Mouse (Mus musculus): ENCODE results near the gene Ctse. TPM values are rescaled to one million over a fixed set of nuclear protein-coding genes. Genes with fewer than 3 reads are reported as not detected.

The Ctse gene
- total and polyA plus RNA-seq, 3 experiments: 1.4 to 11.6 (median 1.7) TPM

DNA sequence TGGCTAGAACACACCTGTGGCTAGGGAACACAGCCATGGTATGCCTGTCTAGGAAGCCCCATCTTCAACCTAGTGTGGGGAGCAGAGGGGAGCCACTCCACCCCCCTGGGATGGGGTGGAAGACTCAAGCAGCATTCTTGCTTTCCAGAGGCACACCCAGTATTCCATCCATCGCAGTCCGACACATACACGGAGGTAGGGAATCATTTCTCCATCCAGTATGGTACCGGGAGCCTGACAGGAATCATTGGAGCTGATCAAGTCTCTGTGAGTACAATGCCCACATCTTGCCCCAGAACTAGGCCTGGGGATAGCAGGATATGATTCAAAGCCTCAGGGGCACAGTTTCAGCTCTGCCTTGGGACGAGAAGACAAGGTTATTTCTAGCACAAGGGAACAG is 26.0 kb downstream of the Ctse start:
- H3K9me3 ChIP-seq (replicated peaks; ENCODE audit: low read length): no peaks in the 10 kb centered on the region
- no peak overlapping the region for H3K9ac ChIP-seq (ENCODE audit: insufficient read depth, low read depth)
- H3K4me2 ChIP-seq (ENCODE audit: insufficient read depth, low read depth, poor library complexity, severe bottlenecking): no peak overlapping the region
- no peak for DNase-seq (ENCODE audit: extremely low read depth)
- dilution Hi-C loops (cut with MboI; ENCODE audit: extremely low pct_ligation_motif_present, extremely low pct_unique_long_range_greater_than_20kb, low sequenced_read_pairs): no loop called here
- 0 out of 4 replicates have a peak, but pooled peaks cover 0 to 4% of the 10 kb centered on the region in 2 experiments for H3K4me1 ChIP-seq (ENCODE audit: control insufficient read depth in 1 of 2, insufficient read depth in 2 of 2)
- in situ Hi-C loops (cut with MboI; ENCODE audit: low pct_ligation_motif_present, low pct_unique_long_range_greater_than_20kb, low sequenced_read_pairs): loop anchor here (5.0 kb wide), 1 partner anchor 83 kb away; no protein-coding TSS in a partner anchor
- H3K27me3 ChIP-seq (replicated peaks): no peaks in the 10 kb centered on the region
- TF ChIP-seq JUND (conservative IDR thresholded peaks at IDR 0.05; ENCODE audit: low read depth, low read length): no peak
- no peak for TF ChIP-seq E2F4 (IDR thresholded peaks at IDR 0.05; ENCODE audit: insufficient replicate concordance, low read depth, low read length)
- no peak for TF ChIP-seq MAZ (IDR thresholded peaks at IDR 0.05; ENCODE audit: low read depth, low read length)
- TF ChIP-seq BHLHE40 (IDR thresholded peaks at IDR 0.05; ENCODE audit: low read depth, low read length): no peak
- no peak for TF ChIP-seq NELFE (IDR thresholded peaks at IDR 0.05; ENCODE audit: low read depth, low read length)
- no peaks in the 10 kb centered on the region for H3K79me2 ChIP-seq (replicated peaks; ENCODE audit: control insufficient read depth, extremely low read depth, insufficient read depth, poor library complexity, severe bottlenecking)
- no peaks in the 10 kb centered on the region for H3K36me3 ChIP-seq (replicated peaks in 1 of 2; ENCODE audit: control insufficient read depth in 1 of 2, insufficient read depth in 1 of 2, low read length in 1 of 2)
- H3K27ac ChIP-seq (ENCODE audit: insufficient read depth, low read depth): no peak overlapping the region
- H3K4me3 ChIP-seq (replicated peaks in 1 of 3; ENCODE audit: low read depth in 2 of 3, low read length in 2 of 3, poor library complexity in 1 of 3): no peak overlapping the region

DNA sequence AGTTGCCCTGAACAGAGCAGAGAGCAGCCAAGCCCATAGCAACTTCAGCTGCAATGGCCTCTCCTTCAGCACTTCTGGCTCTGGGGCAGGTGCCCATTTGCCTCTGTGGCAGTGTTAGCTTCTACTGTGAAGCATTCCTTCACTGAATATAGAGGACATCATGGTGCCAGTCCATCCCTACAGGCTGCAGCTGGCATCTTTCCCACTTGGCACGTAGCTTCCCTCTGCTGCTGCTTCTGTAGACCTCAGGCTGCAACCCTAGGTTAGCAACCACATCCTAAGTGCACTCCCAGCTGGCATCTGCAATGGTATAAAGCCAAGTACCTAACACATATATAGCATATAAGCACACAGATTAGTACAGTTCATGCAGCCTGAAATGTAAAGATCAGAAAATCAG is 27.8 kb downstream of the Ctse start:
- Histone ChIP-seq H3K79me2 (replicated peaks; ENCODE audit: control insufficient read depth, extremely low read depth, insufficient read depth, poor library complexity, severe bottlenecking) (no peaks in the 10 kb centered on the region), H3K4me1 (ENCODE audit: control insufficient read depth in 1 of 2, insufficient read depth in 2 of 2) (peaks cover 4 to 10% of the 10 kb centered on the region in 2 experiments; a peak in 3 of 4 replicates), H3K27me3 (replicated peaks) (no peaks in the 10 kb centered on the region), H3K4me3 (replicated peaks in 1 of 3; ENCODE audit: low read depth in 2 of 3, low read length in 2 of 3, poor library complexity in 1 of 3) (no peak overlapping the region), H3K9ac (ENCODE audit: insufficient read depth, low read depth) (no peak overlapping the region), H3K9me3 (replicated peaks; ENCODE audit: low read length) (no peaks in the 10 kb centered on the region), H3K4me2 (ENCODE audit: insufficient read depth, low read depth, poor library complexity, severe bottlenecking) (no peak overlapping the region), H3K27ac (ENCODE audit: insufficient read depth, low read depth) (no peak overlapping the region), H3K36me3 (replicated peaks in 1 of 2; ENCODE audit: control insufficient read depth in 1 of 2, insufficient read depth in 1 of 2, low read length in 1 of 2) (no peaks in the 10 kb centered on the region)
- dilution Hi-C loops (cut with MboI; ENCODE audit: extremely low pct_ligation_motif_present, extremely low pct_unique_long_range_greater_than_20kb, low sequenced_read_pairs): no loop called here
- TF ChIP-seq USF2 (conservative IDR thresholded peaks at IDR 0.05; ENCODE audit: low read depth, low read length) (no peak), NRF1 (IDR thresholded peaks at IDR 0.05; ENCODE audit: low read depth, low read length) (no peak), SMC3 (IDR thresholded peaks at IDR 0.05; ENCODE audit: low read depth, low read length) (no peak), TBP (conservative IDR thresholded peaks at IDR 0.05; ENCODE audit: low read depth, low read length) (no peak), USF1 (IDR thresholded peaks at IDR 0.05; ENCODE audit: low read depth, low read length) (no peak), CHD2 (IDR thresholded peaks at IDR 0.05; ENCODE audit: low read length) (no peak)
- DNase-seq (ENCODE audit: extremely low read depth): no peak
- in situ Hi-C loops (cut with MboI; ENCODE audit: low pct_ligation_motif_present, low pct_unique_long_range_greater_than_20kb, low sequenced_read_pairs): no loop called here

- Histone ChIP-seq H3K4me2 (ENCODE audit: insufficient read depth, low read depth, poor library complexity, severe bottlenecking) (no peak overlapping the region), H3K4me3 (replicated peaks in 1 of 3; ENCODE audit: low read depth in 2 of 3, low read length in 2 of 3, poor library complexity in 1 of 3) (no peak overlapping the region), H3K36me3 (replicated peaks in 1 of 2; ENCODE audit: control insufficient read depth in 1 of 2, insufficient read depth in 1 of 2, low read length in 1 of 2) (no peaks in the 10 kb centered on the region), H3K4me1 (ENCODE audit: control insufficient read depth in 1 of 2, insufficient read depth in 2 of 2) (peaks cover 12 to 44% of the 10 kb centered on the region in 2 experiments), H3K27me3 (replicated peaks) (no peaks in the 10 kb centered on the region), H3K27ac (ENCODE audit: insufficient read depth, low read depth) (no peak overlapping the region), H3K9me3 (replicated peaks; ENCODE audit: low read length) (no peaks in the 10 kb centered on the region), H3K9ac (ENCODE audit: insufficient read depth, low read depth) (no peak overlapping the region), H3K79me2 (replicated peaks; ENCODE audit: control insufficient read depth, extremely low read depth, insufficient read depth, poor library complexity, severe bottlenecking) (no peaks in the 10 kb centered on the region)
- DNase-seq (ENCODE audit: extremely low read depth): no peak
- TF ChIP-seq IRF4 (IDR thresholded peaks at IDR 0.05; ENCODE audit: low read depth, low read length) (peak; percentile 62), RCOR1 (conservative IDR thresholded peaks at IDR 0.05; ENCODE audit: low read depth, low read length) (no peak), BHLHE40 (IDR thresholded peaks at IDR 0.05; ENCODE audit: low read depth, low read length) (peak; percentile 26), E2F4 (IDR thresholded peaks at IDR 0.05; ENCODE audit: insufficient replicate concordance, low read depth, low read length) (no peak)
- dilution Hi-C loops (cut with MboI; ENCODE audit: extremely low pct_ligation_motif_present, extremely low pct_unique_long_range_greater_than_20kb, low sequenced_read_pairs): no loop called here
- in situ Hi-C loops (cut with MboI; ENCODE audit: low pct_ligation_motif_present, low pct_unique_long_range_greater_than_20kb, low sequenced_read_pairs): loop anchor here (5.0 kb wide), 1 partner anchor 36 kb away; no protein-coding TSS in a partner anchor
Measured at GRCm38 (mm10) chr1:131671113-131671512, 33.0 kb downstream of the Ctse start.

Data from CH12.LX (cell line).